Mouse (Mus musculus) ovary, postnatal 14 days (tissue): ENCODE measurements around the gene Mcf2l.

Experiments used
- DNase-seq: peaks from one replicate; pipeline ENCODE4 v3.0.0; 2022; ENCODE audit warnings: low spot score

Gene Mcf2l

DNA sequence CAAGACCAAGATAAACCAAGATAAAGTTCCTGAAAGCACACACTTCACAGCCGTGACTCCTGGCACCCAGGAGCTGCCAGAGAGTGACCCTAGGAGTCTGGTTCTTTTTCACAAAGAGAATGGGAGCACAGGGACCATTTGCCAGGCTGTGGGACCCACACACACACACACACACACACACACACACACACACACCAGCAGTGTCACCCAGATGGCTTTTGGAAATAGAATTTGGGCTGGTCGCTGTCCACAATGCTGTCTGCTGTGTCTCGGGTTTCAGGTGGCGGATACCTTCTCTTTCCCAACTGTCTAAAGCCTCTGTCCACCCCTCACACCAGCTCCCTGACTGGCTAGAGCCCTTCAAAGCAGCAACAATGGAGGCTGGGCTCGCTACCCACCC lies 120.9 kb downstream of the Mcf2l start:
- no peak for DNase-seq

- DNase-seq: no peak
Observed at GRCm38 (mm10) chr8:12995481-12995880, 121.9 kb downstream of the Mcf2l start.

DNA sequence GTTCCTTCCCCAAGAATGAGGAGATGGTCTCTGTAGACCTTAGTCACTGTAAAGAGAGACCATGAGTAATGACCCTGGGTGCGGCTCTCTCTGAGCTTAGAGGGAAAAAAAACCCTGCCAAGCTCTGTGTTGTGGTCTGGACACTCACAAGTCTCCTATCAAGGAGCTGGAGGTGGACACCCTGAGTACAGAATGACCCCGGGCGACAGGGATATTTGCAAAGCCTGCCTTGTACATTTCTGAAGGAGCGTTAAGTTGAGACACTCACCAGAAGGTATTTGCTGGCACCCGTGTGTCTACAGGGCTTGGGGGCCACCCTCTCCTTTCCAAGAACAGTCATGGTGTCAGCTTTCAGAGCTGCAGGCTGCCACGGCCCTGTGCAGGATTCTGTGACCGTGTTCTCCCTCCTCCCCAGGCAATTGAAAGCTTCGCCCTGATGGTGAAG lies 123.2 kb downstream of the Mcf2l start:
- DNase-seq: no peak

- no peak for DNase-seq
Observed at GRCm38 (mm10) chr8:12998331-12998730, 124.7 kb downstream of the Mcf2l start.

DNA sequence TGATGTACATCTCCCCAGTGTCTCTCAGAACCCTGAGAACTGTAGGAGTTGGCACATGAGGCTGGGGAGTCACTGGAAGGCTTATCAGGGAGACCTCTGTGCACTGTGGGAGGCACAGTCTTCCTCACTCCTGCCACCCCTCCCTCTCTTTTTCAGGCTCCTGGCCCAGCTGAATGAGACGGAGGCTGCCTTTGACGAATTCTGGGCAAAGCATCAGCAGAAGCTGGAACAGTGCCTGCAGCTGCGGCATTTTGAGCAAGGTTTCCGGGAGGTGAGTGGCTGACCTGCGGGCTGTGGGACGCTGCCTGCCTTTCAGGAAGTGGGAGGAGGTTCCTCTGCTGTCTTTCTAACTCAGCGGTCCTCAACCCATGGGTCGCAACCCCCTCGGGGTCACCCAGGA lies 126.2 kb downstream of the Mcf2l start:
- peak; percentile 43 for DNase-seq

- no peak for DNase-seq
Observed at GRCm38 (mm10) chr8:13007458-13007857, 133.9 kb downstream of the Mcf2l start.

DNA sequence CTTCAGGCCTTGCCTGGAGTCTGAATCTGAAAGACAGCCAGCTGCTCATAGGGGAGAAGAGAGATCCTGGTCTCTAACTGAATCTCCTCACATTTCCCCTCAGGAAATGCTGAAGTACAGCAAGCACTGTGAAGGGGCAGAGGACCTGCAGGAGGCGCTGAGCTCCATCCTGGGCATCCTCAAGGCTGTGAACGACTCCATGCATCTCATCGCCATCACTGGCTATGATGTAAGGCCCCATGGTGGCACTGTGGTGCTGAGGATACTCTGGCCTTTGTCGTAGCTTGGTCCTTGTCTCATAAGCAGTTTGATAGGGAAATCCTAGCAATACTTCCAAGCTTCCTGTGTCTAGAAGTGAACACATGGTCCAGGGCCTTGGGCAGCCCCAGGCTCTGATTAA lies 136.7 kb downstream of the Mcf2l start:
- DNase-seq: no peak

- DNase-seq: no peak
Observed at GRCm38 (mm10) chr8:13019560-13019959, 146.0 kb downstream of the Mcf2l start.

- no peak for DNase-seq
Observed at GRCm38 (mm10) chr8:13021830-13022229, 148.2 kb downstream of the Mcf2l start.

GRCm38 (mm10) chr8:13025487-13026224 lies 152.1 kb downstream of the Mcf2l start, which contains the start of gene F7:
Gene F7, plus strand, starts transcription at chr8:13026034.
- no peak for DNase-seq

GRCm38 (mm10) chr8:13027615-13028014 lies 154.0 kb downstream of the Mcf2l start:
- no peak for DNase-seq

GRCm38 (mm10) chr8:13028482-13028881 lies 154.9 kb downstream of the Mcf2l start:
- no peak for DNase-seq

- no peak for DNase-seq
Observed at GRCm38 (mm10) chr8:13036346-13036812, 162.8 kb downstream of the Mcf2l start.

- no peak for DNase-seq
Observed at GRCm38 (mm10) chr8:13037015-13037414, 163.4 kb downstream of the Mcf2l start, which contains the start of gene F10. Gene F10, plus strand, starts transcription at chr8:13037308.

GRCm38 (mm10) chr8:13037569-13037968 lies 164.0 kb downstream of the Mcf2l start:
- DNase-seq: no peak

- no peak for DNase-seq
Observed at GRCm38 (mm10) chr8:13039054-13039453, 165.4 kb downstream of the Mcf2l start.

DNA sequence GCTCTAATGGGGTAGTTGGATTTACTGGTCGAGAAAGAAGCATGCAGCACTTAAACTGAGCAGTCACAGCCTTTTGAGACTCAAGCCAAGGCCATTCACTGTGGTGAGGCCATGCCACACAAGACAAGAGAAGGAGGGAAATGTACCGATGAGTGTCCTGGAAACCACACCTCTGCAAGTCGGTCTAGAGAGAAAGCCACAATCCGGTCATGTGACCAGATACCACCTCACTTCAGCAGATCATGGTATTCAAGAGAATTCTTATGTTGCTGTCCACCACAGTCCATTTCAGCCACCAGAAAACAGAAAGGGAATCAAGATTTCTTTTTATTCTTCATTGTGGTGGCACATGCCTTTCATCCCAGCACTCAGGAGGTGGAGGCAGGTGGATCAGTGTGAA lies 167.9 kb downstream of the Mcf2l start:
- DNase-seq: no peak

GRCm38 (mm10) chr8:13047652-13048051 lies 174.0 kb downstream of the Mcf2l start:
- no peak for DNase-seq

DNA sequence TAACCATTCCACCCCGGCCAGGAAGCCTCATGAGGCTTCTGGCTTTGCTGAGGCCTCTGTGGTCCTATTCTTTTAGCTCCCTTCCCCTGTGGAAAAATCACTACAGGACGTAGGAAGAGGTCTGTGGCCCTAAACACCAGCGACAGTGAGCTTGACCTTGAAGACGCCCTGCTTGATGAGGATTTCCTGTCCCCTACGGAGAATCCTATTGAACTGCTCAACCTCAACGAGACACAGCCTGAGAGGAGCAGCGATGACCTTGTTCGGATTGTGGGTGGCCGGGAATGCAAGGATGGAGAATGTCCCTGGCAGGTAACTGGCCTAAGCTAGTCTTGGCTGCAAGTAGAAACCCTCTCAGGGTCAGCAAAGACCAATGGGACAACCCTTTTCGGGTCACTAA lies 176.9 kb downstream of the Mcf2l start:
- DNase-seq: no peak

- DNase-seq: no peak
Observed at GRCm38 (mm10) chr8:13057351-13057750, 183.7 kb downstream of the Mcf2l start.

- no peak for DNase-seq
Observed at GRCm38 (mm10) chr8:13060441-13061150, 187.0 kb downstream of the Mcf2l start, which contains the start of gene Proz. Gene Proz, plus strand, starts transcription at chr8:13060914.

GRCm38 (mm10) chr8:13063112-13063511 lies 189.5 kb downstream of the Mcf2l start:
- no peak for DNase-seq
